Mouse (Mus musculus) adrenal gland, postnatal 36 days (tissue): Measurements from ENCODE around the gene Cfap221. TPM values are rescaled to one million over a fixed set of nuclear protein-coding genes. Genes with fewer than 3 reads are reported as not detected.
A peak's percentile ranks its signal among the peaks of the same experiment; 100 is the strongest.

Experiments
- DNase-seq, 2 experiments: peaks; one replicate each; pipeline ENCODE4 v3.0.0; 2021; ENCODE audit warnings: mixed read lengths in 1 of 2
- total RNA-seq, 2 experiments: library from RNA; stranded (reverse); gene quantifications; 2 replicates each; pipeline ENCODE4 v1.2.3; 2021

Gene Cfap221
- total RNA-seq, 2 experiments from 2014 or later = 0.16 to 0.40 TPM

- DNase-seq = no peak
These were observed 10.1 kb upstream of the Cfap221 start, which contains the start of gene Sctr for GRCm38 (mm10) chr1:120006844-120007790. TSS of gene Sctr (plus strand) at chr1:120006894.

GRCm38 (mm10) chr1:119997644-119998043, 610 bp upstream of the Cfap221 start:
- peak; percentile 21 to 47 for DNase-seq

GRCm38 (mm10) chr1:119986555-119986954, 10.5 kb downstream of the Cfap221 start:
- DNase-seq = no peak

- no peak for DNase-seq
These were observed 21.9 kb downstream of the Cfap221 start for GRCm38 (mm10) chr1:119975141-119975540.

- no peak for DNase-seq
These were observed 23.9 kb downstream of the Cfap221 start for GRCm38 (mm10) chr1:119973117-119973516.

- DNase-seq = no peak
These were observed 31.1 kb downstream of the Cfap221 start for GRCm38 (mm10) chr1:119965804-119966514.

GRCm38 (mm10) chr1:119959920-119960319, 37.1 kb downstream of the Cfap221 start:
- no peak for DNase-seq

GRCm38 (mm10) chr1:119959464-119959863, 37.6 kb downstream of the Cfap221 start:
- no peak for DNase-seq

GRCm38 (mm10) chr1:119957716-119958222, 39.3 kb downstream of the Cfap221 start:
- no peak for DNase-seq

- no peak for DNase-seq
These were observed 42.4 kb downstream of the Cfap221 start for GRCm38 (mm10) chr1:119954680-119955079.

GRCm38 (mm10) chr1:119953456-119953855, 43.6 kb downstream of the Cfap221 start:
- DNase-seq = no peak

GRCm38 (mm10) chr1:119950086-119950485, 46.9 kb downstream of the Cfap221 start:
- no peak for DNase-seq

- no peak for DNase-seq
These were observed 60.2 kb downstream of the Cfap221 start for GRCm38 (mm10) chr1:119936861-119937260.

GRCm38 (mm10) chr1:119931421-119932150, 65.4 kb downstream of the Cfap221 start:
- DNase-seq = no peak

- peak in 1 of 2 experiments; percentile 15 for DNase-seq
These were observed 67.3 kb downstream of the Cfap221 start for GRCm38 (mm10) chr1:119929715-119930114.

GRCm38 (mm10) chr1:119919299-119919698, 77.7 kb downstream of the Cfap221 start:
- peak; percentile 28 to 50 for DNase-seq

- no peak for DNase-seq
These were observed 80.1 kb downstream of the Cfap221 start for GRCm38 (mm10) chr1:119916823-119917371.

GRCm38 (mm10) chr1:119912953-119913814, 83.8 kb downstream of the Cfap221 start, which contains the start of gene Tmem177:
TSS of gene Tmem177 (minus strand) at chr1:119913208.
- DNase-seq = peak; percentile 98 to 99

GRCm38 (mm10) chr1:119907206-119907748, 89.8 kb downstream of the Cfap221 start:
- no peak for DNase-seq

- DNase-seq = no peak
These were observed 93.8 kb downstream of the Cfap221 start for GRCm38 (mm10) chr1:119903231-119903620.
